Mouse (Mus musculus) spleen, adult 2 months (tissue): ENCODE measurements at regions not wholly inside any gene's neighbourhood (a gene's known extent, or its start where the extent isn't known, plus 50 kb on each side); places are given as distances from the start of the nearest gene placed in this dataset.

Experiments used
- CTCF ChIP-seq: fragments of 200-500 bp; IDR thresholded peaks from 2 replicates; pipeline ENCODE4 v1.5.1; 2011; ENCODE audit warnings: mild to moderate bottlenecking, inconsistent platforms; ENCODE audit not compliant: insufficient read depth, insufficient read length, insufficient replicate concordance; ENCODE audit errors: extremely low read depth
- POLR2A ChIP-seq: fragments of 200-500 bp; IDR thresholded peaks from 2 replicates; pipeline ENCODE4 v1.6.1; 2011; ENCODE audit warnings: low read depth, low read length, inconsistent platforms

DNA sequence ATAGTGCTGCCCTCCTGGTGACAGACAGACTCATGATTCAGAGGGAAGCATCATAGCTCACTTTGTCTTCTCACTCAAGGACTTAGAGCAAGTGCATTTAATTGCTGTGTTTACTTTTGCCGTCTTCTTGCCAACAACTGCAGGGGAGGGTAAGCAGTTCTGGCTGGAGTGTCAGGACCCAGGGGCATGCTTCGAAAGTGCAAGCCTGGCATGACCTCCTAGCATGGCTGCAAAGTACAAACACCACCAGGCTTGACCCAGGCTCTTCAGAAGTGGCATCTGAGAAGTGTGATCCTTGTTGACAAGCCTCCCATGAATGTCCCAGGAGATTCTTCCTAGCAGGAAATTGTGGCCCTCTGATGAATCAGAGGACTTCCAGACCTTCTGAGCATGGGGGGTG lies 87.4 kb upstream of the Spag17 start:
- TF ChIP-seq CTCF = no peak
- no peak for TF ChIP-seq POLR2A
